Mouse (Mus musculus): Measurements from ENCODE around the gene Gm42674. TPM values are rescaled to one million over a fixed set of nuclear protein-coding genes. Genes with fewer than 3 reads are reported as not detected.

The Gm42674 gene
- polyA plus RNA-seq (2012; rRNA removed), result not detected in 2 replicates

DNA sequence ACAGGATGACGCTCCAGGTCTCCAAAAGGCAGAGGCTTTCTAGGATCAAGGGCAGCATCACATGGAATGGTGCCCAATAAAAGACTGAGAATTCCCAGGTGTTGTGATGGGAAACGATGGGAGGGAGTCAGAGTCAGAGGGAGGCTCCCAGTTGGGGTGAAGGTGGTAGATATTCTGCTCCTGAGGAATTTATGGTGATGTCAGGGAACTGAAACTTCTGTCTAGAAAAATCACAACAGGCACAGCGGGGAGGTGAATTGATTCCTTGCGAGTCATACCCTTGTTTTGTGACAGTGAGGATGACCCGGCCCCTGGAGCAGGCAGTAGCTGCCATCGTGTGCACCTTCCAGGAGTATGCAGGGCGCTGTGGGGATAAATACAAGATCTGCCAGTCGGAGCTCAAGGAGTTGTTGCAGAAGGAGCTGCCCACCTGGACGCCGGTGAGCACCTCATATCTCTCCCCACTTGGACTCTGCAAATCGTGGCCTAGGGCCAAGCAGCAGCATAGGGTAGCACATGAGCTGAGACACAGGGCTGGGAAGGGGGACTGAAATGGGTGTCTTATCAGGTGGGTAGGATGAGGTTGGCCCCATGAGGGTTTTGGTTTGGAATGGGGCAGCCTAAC, at the start of gene Gm42674:
TSS of gene Gm42674 (plus strand) at position 419 of the 625 bp plus-strand sequence.
- WGBS, result 81% methylated on average over 11 of the region's 11 CpGs
- no peak for DNase-seq (ENCODE audit: low read depth, low spot score)

DNA sequence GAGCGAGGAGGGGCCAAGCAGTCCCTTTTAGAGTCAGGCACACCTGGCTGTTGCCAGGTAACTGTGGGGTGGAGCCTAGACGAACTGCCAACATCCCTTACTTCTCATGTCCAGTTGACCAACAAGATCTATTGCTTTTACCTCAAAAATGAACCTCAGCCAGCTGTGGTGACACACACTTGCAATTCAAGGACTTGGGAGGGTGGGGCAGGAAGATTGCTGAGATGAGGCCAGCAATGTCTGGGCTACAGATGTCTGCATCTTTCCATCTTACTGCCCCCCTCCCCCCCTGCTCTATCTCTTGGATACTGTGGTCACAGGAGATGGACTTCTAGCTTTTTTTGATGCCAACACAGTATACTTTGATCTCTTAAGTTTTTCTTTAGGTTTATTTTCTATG, 49.5 kb upstream of the Gm42674 start:
- no peak for DNase-seq (ENCODE audit: low read depth, low spot score)
- 56% methylated on average over 2 of the region's 2 CpGs for WGBS

DNA sequence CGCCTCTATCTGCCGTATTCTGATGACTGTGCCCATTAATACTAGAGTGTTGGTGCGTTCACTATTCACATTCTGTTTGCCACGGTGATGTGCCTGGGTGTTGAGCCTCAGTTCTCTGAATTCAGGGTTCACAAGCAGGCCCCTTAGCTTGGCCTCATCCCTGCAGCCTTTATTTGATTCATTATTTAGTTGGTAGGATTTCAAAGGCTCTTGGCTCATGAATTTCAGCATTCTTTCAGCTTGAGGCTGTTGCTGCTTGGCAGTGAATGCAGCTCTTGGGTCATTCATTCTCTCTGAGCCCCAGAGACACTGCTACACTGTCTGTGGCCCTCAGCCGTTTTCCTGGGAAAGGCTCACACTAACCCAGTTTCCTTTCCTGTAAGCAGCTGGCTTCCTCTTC, 45.8 kb upstream of the Gm42674 start:
- DNase-seq (ENCODE audit: low read depth, low spot score), result no peak
- 68% methylated on average over 5 of the region's 5 CpGs for whole genome bisulfite sequencing

DNA sequence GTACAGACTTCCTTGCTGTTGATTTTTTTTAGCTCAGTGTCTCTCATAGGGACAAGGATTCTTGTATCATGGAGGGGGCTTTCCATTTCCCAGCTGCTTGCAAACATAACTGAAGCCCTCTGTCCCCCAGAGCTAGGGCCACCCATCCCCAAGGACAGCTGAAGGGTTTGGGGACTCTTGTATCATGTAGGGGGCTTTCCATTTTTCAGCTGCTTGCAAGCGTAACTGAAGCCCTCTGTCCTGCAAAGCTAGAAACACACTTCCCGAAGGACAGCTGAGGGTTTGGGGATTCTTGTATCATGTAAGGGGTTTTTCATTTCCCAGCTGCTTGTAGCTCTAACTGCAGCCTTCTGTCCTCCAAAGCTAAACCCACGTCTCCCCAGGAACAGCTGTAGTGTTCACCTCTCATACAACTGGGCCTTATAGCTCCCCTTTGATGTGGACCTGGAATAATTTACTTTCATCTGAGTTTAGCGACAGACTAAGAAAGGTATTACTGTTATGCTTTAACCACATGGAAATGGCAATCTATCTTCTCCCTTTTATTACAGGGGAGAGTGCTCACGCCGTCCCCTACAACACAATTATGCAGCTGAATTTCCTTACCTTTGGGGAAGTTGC, 41.6 kb upstream of the Gm42674 start, which contains the start of gene S100a3:
TSS of gene S100a3 (plus strand) at position 571 of the 621 bp plus-strand sequence.
- WGBS, result 82% methylated on average over 6 of the region's 6 CpGs
- no peak for DNase-seq (ENCODE audit: low read depth, low spot score)

DNA sequence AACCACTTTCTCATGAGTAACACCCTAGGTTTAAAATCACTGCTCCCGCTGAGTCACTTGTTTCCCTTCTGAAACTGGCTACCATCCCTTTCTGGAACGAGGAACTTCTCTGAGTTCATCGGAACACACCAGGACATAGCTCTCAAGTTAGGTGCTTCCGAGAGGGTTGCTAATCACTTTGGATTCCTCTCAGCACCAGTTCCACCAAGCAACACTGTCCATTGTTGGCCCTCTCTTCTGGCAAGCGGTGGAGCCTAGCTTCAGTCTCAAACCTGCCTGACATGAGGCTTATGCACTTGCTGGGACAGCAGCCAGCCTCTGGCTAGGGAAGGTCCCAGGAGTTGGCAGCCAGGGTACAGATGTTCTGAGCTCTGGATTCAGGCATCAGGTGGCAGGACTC, 27.0 kb upstream of the Gm42674 start:
- no peak for DNase-seq (ENCODE audit: low read depth, low spot score)
- 67% methylated on average over 5 of the region's 5 CpGs for WGBS

DNA sequence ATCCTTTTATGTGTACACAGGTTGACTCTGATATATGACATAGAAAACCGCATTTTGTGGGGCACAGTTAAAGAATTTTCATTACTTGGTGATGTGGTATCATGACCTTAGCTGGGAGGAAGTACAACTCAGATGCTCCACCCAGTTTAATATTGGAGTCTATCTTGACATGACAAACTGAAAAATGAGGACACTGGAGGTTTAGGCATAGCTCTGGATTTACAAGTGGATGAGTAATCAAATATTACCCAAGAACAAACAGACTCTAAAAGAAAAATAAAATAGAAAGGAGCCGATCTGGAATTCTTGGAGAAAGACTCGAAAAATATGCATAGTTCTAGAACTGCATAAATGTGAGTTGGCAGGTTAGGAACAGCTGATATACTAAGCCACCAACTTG, 26.4 kb upstream of the Gm42674 start:
- DNase-seq (ENCODE audit: low read depth, low spot score), result no peak
- WGBS, result 23% methylated on average over 3 of the region's 3 CpGs

DNA sequence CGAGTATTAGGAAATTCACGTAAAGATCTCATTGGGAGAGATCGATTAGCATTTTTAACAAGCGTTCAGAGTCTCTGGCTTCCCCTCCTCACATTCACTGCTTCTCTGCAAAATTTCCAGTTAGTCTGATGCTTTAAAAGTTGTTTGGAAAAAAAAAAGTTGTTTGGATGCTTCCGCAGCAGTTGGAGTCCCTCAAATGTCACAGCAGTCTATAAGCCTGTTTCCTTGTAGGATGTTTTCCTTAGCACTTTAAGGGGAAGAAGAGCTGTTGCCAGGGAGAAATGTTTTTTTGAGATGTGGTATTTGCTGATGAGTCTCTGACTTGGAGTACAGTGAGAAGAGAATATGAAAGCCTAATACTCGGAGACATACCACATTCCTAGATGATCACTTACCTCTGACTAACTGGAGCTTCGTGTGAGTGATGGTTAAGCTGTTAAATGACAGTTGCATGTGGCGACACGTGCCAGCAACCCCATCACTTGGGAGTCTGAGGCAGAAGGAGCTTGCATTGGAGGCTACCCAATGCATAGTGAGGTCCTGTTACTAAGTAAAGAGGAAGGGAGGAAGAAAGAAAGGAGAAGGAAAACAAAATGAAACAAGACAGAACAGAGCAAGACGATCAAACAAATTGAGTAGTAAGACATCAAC, 25.2 kb upstream of the Gm42674 start:
- WGBS, result 74% methylated on average over 10 of the region's 10 CpGs

DNA sequence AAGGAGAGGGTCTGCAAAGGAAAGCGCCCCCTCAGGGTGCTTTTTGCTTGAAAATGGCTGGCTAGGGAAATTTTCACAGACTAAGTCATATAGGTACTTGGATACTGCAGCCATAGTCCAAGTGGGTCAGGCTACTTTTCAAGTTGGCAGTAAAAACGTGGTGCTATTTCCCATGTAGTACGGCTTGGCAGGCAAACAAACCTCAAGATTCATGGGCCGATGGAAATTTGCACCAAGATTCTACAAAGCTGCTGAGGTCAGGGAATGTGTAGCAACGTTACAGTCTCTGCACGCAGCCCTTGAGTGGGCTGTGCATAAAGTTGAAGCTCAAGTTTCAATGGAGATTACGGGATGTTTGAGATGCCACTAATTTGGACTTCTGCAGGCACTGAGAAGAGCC, 22.3 kb upstream of the Gm42674 start:
- 68% methylated on average over 7 of the region's 7 CpGs for WGBS
- no peak for DNase-seq (ENCODE audit: low read depth, low spot score)

More for the DNA sequence above, 25.2 kb upstream of the Gm42674 start:
- no peak for DNase-seq (ENCODE audit: low read depth, low spot score)

DNA sequence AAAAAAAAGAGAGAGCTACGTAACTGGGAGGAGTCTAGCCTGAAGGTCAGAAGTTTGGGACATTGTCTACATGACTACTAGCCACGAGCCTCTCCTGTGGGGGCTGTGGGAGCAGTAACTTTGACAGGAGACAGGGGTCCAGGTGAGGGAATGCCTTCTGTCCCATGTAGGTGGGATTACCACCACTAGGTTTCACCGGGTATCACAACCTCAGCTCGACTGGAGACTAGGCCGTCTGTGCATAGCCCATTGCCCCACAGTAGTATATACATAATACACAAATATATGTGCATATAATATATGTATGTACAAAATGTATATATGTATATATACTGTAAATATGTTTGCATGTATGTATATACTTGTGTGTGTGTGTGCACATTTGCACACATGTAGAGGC, 20.6 kb upstream of the Gm42674 start:
- WGBS, result 98% methylated on average over 5 of the region's 5 CpGs
- DNase-seq (ENCODE audit: low read depth, low spot score), result no peak

DNA sequence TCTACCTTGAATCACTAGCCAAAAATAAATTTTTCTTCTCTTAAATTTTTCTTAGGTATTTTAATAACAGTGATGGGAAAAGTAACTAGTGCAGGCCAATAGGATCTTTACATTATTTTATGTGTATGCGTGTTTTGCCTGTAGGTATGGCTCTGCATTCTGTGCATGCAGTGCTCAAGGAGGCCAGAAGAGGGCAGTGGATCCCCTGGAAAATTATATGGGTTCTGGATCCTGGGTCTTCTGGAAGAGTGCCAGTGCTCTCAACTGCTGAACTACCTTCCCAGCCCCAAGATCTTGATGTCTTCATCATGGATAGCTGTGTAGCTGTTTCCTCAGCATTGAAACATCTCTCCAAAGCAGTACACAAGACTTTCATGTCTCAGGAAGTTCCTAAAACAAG, 19.5 kb upstream of the Gm42674 start:
- WGBS, result 97% methylated on average over 1 of the region's 1 CpGs
- no peak for DNase-seq (ENCODE audit: low read depth, low spot score)

DNA sequence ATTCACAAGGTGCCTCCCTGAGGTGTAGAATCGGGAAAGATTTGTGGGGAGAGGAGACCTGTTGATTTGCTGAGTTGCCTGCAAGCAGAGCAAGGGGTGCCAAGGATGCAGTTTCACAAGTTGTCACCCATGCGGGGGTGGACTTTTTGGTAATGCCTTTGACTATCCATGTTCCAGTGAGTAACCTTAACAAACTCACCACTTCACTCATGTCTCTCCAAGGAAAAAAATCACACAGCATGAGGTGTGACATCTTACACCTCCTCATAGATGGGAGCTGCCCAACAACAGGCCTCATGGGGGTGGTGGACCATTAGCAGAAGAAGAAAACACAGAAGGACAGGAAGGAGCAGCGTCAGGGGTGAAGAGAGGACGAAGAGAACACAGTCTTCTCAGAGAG, 19.1 kb upstream of the Gm42674 start:
- DNase-seq (ENCODE audit: low read depth, low spot score), result no peak
- 92% methylated on average over 4 of the region's 4 CpGs for WGBS

DNA sequence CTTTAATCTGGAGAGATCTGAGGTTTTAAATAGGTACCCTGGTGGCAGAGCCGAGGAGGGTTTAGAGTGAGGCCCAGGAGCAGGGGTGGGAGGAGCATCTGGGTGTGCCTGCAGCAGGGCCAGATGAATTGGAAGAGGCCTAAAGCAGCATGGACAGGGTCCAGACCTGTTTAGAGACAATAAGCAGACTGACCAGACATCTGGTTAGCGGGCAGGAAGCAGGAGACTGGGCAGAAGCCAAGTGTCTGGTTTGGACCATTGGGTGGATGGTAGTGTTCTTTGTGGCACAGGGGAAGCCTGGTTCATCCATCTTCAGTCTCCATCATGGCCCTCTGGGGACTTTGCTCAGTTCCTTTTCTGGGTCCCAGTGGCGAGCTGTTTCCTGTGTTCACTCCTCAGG, 17.8 kb upstream of the Gm42674 start:
- 45% methylated on average over 3 of the region's 3 CpGs for WGBS

DNA sequence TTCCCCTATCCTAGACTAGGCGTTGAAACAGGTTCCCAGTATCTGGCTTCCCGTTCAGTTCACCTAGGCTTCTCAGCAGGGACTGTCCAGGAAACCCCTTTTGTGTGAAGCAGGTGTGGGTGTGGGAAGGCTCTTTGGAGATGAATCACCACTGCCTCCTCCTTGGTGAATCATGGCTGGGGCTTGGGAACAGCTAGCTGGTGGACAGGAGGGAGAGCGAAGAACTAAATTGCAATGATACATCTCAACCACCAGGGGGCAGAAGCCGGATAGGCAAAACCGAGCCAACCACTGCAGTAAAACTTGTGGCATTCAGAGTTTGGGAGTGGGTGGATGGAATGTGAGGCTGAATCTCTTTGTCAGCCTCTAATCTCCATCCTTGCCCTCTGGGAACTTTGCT, 16.1 kb upstream of the Gm42674 start:
- DNase-seq (ENCODE audit: low read depth, low spot score), result peak; percentile 72
- WGBS, result 12% methylated on average over 5 of the region's 5 CpGs

More for the DNA sequence above, 17.8 kb upstream of the Gm42674 start:
- no peak for DNase-seq (ENCODE audit: low read depth, low spot score)

DNA sequence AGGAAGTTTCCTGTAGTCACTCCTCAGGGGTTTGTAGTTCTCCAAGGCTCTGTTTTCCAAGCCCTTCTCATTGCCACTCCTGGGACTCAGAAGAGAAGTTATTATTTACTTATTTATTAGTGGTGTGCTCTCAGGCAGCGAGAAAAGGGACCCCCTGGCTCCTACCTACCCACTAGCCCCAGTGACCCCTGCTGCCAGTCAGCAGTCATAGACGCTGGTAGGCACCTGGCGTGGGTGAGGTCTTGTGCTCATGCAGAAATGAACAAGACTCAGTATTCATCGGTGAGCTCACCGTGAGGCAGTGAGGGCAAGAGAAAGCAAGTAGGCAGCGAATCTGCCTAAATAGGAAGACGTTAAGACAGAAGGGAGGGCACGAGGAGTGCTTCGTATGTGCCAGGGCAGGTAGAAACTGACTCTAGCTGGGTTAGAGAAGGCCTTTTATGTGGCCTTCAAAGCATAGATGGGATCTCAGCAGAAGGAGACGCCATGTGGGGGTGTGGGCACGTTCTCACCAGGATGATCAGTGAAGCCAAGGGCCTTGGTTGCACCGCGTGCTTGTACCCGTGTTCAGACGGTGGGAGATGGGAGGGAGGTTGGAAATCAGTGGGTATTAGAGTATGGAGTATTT, 15.6 kb upstream of the Gm42674 start:
- WGBS, result 55% methylated on average over 15 of the region's 15 CpGs
- DNase-seq (ENCODE audit: low read depth, low spot score), result no peak

DNA sequence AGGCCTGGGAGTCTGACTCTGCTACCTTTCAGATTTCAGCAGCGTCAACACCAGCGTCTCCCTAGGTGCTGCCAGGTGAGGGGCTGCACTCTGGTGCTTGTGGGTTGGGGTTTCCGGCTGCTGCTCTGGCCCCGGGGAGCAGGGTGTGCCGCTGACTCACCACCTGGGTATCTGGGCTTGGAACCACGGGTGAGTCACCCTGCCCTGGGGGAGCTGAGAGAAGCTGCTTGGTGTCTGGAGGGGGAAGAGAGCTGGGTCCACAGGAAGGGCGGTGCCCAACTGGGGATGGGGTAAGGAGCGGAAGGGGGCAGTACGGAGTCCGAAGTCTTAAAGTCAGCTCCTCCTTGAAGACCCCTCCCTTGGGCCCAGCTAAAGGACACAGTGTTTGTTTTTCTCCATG, 14.8 kb upstream of the Gm42674 start:
- DNase-seq (ENCODE audit: low read depth, low spot score), result no peak
- WGBS, result 6% methylated on average over 10 of the region's 10 CpGs

DNA sequence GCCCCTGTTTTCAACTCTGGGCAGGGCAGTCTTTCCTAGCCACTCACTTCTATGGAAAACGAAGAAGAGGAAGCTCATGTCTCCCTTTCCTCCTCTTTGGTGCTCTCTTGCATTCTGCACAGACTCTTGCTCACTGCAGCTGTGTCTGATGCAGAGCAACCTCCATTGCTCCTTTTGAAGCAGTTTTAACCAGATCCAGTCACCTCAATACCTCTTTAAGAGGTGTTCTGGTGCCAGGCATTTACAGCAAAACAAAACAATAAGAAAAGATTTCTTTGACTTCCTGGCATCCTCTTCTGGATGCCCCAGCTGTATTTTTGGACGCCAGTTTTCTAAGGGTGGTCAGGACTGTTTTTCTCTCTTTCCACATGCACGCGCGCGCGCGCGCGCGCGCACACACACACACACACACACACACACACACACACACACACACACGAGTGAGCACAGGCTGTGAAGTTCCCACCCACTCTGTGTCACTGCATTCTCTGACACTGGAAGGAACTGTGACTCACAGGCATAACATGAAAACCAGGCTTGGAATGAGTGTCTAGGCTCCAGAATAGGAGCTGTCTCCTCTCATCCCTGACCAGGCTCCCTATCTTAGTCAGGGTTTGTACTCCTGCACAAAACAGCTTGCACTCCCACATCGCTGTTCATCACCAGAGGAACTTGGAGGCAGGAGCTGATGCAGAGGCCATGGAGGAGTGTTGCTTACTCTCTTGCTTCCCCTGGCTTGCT, 14.2 kb upstream of the Gm42674 start:
- no peak for DNase-seq (ENCODE audit: low read depth, low spot score)
- WGBS, result 61% methylated on average over 14 of the region's 14 CpGs

DNA sequence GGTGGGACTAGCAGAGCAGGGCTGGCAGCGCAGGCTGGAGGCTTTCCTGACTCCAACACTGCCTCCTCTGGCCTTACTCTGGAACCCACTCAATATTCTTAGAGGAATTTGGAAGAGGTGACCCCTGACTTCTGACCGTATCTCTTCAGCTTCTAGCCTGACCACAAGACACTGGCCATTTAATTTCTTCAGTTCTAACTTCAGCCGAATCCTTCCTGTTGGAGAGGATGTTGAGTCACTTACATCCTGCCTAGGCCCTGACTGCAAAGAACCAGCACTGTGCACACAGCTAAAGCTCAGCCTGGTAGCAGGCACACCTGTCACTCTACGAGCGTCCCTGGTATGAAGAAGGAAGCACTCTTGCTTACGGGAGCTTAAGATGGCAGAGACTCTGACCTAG, 12.3 kb upstream of the Gm42674 start:
- 79% methylated on average over 6 of the region's 6 CpGs for WGBS
- DNase-seq (ENCODE audit: low read depth, low spot score), result no peak

DNA sequence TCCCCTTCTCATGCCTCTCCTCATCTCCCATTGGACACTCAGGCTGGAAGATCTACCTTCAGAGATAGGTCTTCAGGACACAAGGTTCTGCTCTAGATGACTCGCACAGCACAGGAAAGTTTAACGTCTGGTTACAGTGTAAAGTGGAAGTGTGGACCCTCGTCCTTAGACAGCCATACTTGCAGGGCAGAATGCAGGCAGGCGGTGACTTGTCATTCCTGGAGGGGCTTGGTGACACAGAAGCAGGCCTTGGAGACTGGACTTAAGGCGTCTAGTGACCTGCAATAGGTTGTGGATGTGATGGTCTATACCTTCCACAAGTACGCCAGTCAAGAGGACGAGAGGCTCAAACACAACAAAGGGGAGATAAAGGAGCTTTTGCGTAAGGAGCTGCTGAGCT, 11.8 kb upstream of the Gm42674 start, which contains the start of gene S100a2:
TSS of gene S100a2 (plus strand) at position 301 of the 400 bp plus-strand sequence.
- WGBS, result 95% methylated on average over 8 of the region's 8 CpGs
- no peak for DNase-seq (ENCODE audit: low read depth, low spot score)

DNA sequence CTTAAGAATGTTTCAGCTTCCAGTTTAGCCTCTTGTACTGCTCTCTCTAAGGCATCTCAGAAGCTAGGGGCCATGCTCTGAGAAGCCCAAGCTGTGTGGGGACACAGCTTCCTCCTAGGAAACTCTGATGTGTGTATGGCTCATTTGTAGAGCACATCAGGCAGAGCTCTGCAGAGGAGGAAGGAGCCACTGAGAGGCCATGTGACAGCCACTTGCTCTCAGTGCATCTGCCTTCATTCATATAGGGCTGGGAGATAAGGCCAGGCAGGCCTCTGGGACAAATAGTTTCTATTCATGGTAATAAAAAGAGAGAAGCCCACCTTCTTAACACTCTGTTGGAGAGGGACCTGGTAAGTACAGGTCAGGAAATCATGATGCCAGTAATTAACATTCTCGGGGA, 7.2 kb upstream of the Gm42674 start:
- WGBS, result 91% methylated on average over 1 of the region's 1 CpGs
- no peak for DNase-seq (ENCODE audit: low read depth, low spot score)

DNA sequence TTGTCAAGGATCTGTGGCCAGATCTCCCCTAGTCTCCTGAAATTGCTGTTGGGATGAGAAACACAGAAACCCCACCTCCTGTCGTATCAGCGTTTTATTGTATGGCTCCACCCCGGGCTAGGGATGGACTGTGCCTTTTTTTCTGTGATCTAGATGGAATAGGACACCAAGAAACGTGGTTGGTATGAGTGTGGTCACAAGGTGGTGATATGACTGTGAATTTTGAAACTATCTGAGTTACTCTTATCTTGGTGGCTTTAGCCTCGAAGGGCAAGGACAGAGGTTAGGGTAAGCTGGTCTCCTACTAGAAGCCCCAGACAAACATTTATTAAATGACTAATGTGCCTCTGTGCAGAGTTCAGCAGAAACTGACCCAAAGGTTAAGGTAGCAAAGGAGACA, 6.1 kb upstream of the Gm42674 start:
- WGBS, result 38% methylated on average over 5 of the region's 5 CpGs
- no peak for DNase-seq (ENCODE audit: low read depth, low spot score)

All from large intestine, adult 2 months (tissue).